ENCODE assay signal across 8 mouse cellular contexts in genomic region chr3:137952914-137953880, GRCm38 (mm10). TPM values are rescaled to one million over a fixed set of nuclear protein-coding genes. Genes with fewer than 3 reads are reported as not detected.
DNase-seq lines count a peak whose midpoint lies in the region; ATAC-seq and TF ChIP-seq lines count a peak whose summit lies in the region.

No protein-coding gene starts in this region.

- H3K79me2 ChIP-seq in macrophage (ENCODE audit: inconsistent target), result no peaks in the 10 kb centered on the region

- H3K27me3 ChIP-seq in kidney, postnatal 0 days (ENCODE audit: insufficient read depth, low read length), result no peaks in the 10 kb centered on the region
- no peaks in the 10 kb centered on the region for H3K27me3 ChIP-seq in kidney, embryonic 14.5 days (ENCODE audit: control insufficient read depth, insufficient read depth, low read length)

- no peak overlapping the region for H3K27ac ChIP-seq in kidney, postnatal 0 days
- no peak overlapping the region for H3K27ac ChIP-seq in kidney, embryonic 14.5 days (ENCODE audit: low read depth, low read length)
- H3K27ac ChIP-seq in macrophage, result peak overlapping the region; percentile 85

- whole genome bisulfite sequencing in kidney, postnatal 0 days, result 64% methylated on average over 14 of the region's 14 CpGs
- WGBS in kidney, embryonic 14.5 days, result 69% methylated on average over 14 of the region's 14 CpGs
- 8% methylated on average over 14 of the region's 14 CpGs for WGBS in macrophage (ENCODE audit: missing documents)

- no peak for TF ChIP-seq CTCF in kidney, postnatal 0 days (IDR thresholded peaks at IDR 0.05; ENCODE audit: low read depth)

- H3K36me3 ChIP-seq in kidney, postnatal 0 days (ENCODE audit: insufficient read depth, low read length), result no peaks in the 10 kb centered on the region
- no peaks in the 10 kb centered on the region for H3K36me3 ChIP-seq in kidney, embryonic 14.5 days (ENCODE audit: control insufficient read depth, insufficient read depth, low read length)
- no peaks in the 10 kb centered on the region for H3K36me3 ChIP-seq in macrophage (ENCODE audit: inconsistent target)

- 0 out of 2 replicates have a peak, but pooled peaks cover 5% of the 10 kb centered on the region for H3K4me1 ChIP-seq in kidney, postnatal 0 days (replicated peaks; ENCODE audit: insufficient read depth, low read length)
- peaks cover 13% of the 10 kb centered on the region for H3K4me1 ChIP-seq in kidney, embryonic 14.5 days (ENCODE audit: control insufficient read depth, insufficient read depth, low read length)

- intact Hi-C loops in heart, postnatal 10 days (cut with DNase I), result no loop called here

- no peaks in the 10 kb centered on the region for H3K9me3 ChIP-seq in kidney, postnatal 0 days (replicated peaks; ENCODE audit: low read length)
- H3K9me3 ChIP-seq in kidney, embryonic 14.5 days (ENCODE audit: control insufficient read depth, low read length), result no peaks in the 10 kb centered on the region

- DNase-seq in kidney, postnatal 0 days (ENCODE audit: low spot score), result peak; percentile 60
- peak; percentile 36 for DNase-seq in embryo, embryonic 11.5 days (ENCODE audit: low read depth, low spot score)
- DNase-seq in heart, postnatal 10 days, result peak; percentile 45 to 70
- peak; percentile 31 to 84 for DNase-seq in left cerebral cortex, adult 8-10 months (ENCODE audit: low spot score in 2 of 2)
- peak; percentile 69 to 75 for DNase-seq in right cerebral cortex, postnatal 36 days (ENCODE audit: low spot score in 2 of 2)
- DNase-seq in cerebellum, postnatal 25 days, result no peak

- H3K4me2 ChIP-seq in kidney, postnatal 0 days (ENCODE audit: low read length), result no peak overlapping the region
- H3K4me2 ChIP-seq in kidney, embryonic 14.5 days (replicated peaks; ENCODE audit: low read depth, low read length), result no peak overlapping the region

- H3K4me3 ChIP-seq in kidney, postnatal 0 days (replicated peaks; ENCODE audit: low read depth, low read length), result no peak overlapping the region
- H3K4me3 ChIP-seq in kidney, embryonic 14.5 days (ENCODE audit: low read length), result no peak overlapping the region
- no peak overlapping the region for H3K4me3 ChIP-seq in macrophage (ENCODE audit: inconsistent target)

- no peak; the same call in 1 of the 2 replicates for ATAC-seq in kidney, postnatal 0 days (replicated peaks; ENCODE audit: low FRiP score, low read depth)
- ATAC-seq in kidney, embryonic 14.5 days (ENCODE audit: low FRiP score, low TSS enrichment), result no peak

- H3K9ac ChIP-seq in kidney, postnatal 0 days (ENCODE audit: low read depth, low read length), result no peak overlapping the region
- no peak overlapping the region for H3K9ac ChIP-seq in kidney, embryonic 14.5 days (ENCODE audit: low read depth, low read length)

RNA-seq across cellular contexts. Expression of gene Dapp1, which starts 28.1 kb away (rescaled TPM):
- polyA plus RNA-seq in kidney, postnatal 0 days (2015; fragmentation: Nextera tagmentation; extraction: Ambion mirVana), result 8.1 and 8.2 TPM in 2 replicates
- polyA plus RNA-seq in kidney, embryonic 14.5 days (2014; fragmentation: Nextera tagmentation; extraction: Ambion mirVana), result 7.2 and 11.4 TPM in 2 replicates
- 1 to 10 TPM; 4.0 to 5.2 TPM for total RNA-seq in heart, postnatal 10 days (2021)
- total RNA-seq in left cerebral cortex, adult 8-10 months (2022), result 1 to 10 TPM; 3.4 to 5.9 (median 4.7) TPM
- 10 to 100 TPM in 24 of 26 experiments, 1 to 10 TPM in 2; 9.6 to 52.6 (median 33.1) TPM for total RNA-seq in macrophage (2018; cell fraction: chromatin; rRNA removed)
- 10 to 100 TPM in 21 of 26 experiments, 1 to 10 TPM in 5; 4.9 to 24.0 (median 13.2) TPM for total RNA-seq in macrophage (2018; cell fraction: cytosol; rRNA removed)
- 10 to 100 TPM; 15.7 to 47.2 (median 25.4) TPM for total RNA-seq in macrophage (2018; cell fraction: nucleus; rRNA removed)
- 10.8 to 14.3 TPM (median 10.8 TPM) in 3 replicates for polyA plus RNA-seq in macrophage (2018)

RNA-seq across cellular contexts. Expression of gene Lamtor3, which starts 34.9 kb away (rescaled TPM):
- 131 and 135 TPM in 2 replicates for polyA plus RNA-seq in kidney, postnatal 0 days (2015; fragmentation: Nextera tagmentation; extraction: Ambion mirVana)
- polyA plus RNA-seq in kidney, embryonic 14.5 days (2014; fragmentation: Nextera tagmentation; extraction: Ambion mirVana), result 111 TPM in 2 replicates
- 10 to 100 TPM; 87.8 to 98.0 TPM for total RNA-seq in heart, postnatal 10 days (2021)
- total RNA-seq in left cerebral cortex, adult 8-10 months (2022), result 10 to 100 TPM; 62.0 to 71.8 (median 65.0) TPM
- total RNA-seq in macrophage (2018; cell fraction: chromatin; rRNA removed), result 100 to 1,000 TPM in 25 of 26 experiments, 10 to 100 TPM in 1; 84.2 to 338 (median 182) TPM
- 100 to 1,000 TPM in 25 of 26 experiments, 10 to 100 TPM in 1; 98.0 to 162 (median 137) TPM for total RNA-seq in macrophage (2018; cell fraction: cytosol; rRNA removed)
- 100 to 1,000 TPM in 23 of 26 experiments, 10 to 100 TPM in 3; 92.8 to 273 (median 149) TPM for total RNA-seq in macrophage (2018; cell fraction: nucleus; rRNA removed)
- polyA plus RNA-seq in macrophage (2018), result 132 to 168 TPM (median 156 TPM) in 3 replicates

Comparison
In these comparisons a context has a peak if more than half of its experiments do, and no peak if none do; other contexts are left out.
1. DNase-seq: peak in kidney, postnatal 0 days (single experiment), embryo, embryonic 11.5 days (single experiment), heart, postnatal 10 days (2 of 2), left cerebral cortex, adult 8-10 months (2 of 2) and right cerebral cortex, postnatal 36 days (2 of 2); none in cerebellum, postnatal 25 days (0 of 2).